Mouse (Mus musculus) heart, postnatal 14 days (tissue): Measurements from ENCODE around the gene Zbtb14. TPM values are rescaled to one million over a fixed set of nuclear protein-coding genes. Genes with fewer than 3 reads are reported as not detected.

Experiments
- DNase-seq, 2 experiments: peaks; one replicate each; pipeline ENCODE4 v3.0.0; 2021 to 2022
- intact Hi-C: fragments of 180-260 bp; cut with DNase I; formaldehyde crosslinking; loops from one replicate; pipeline ENCODE4 v1.15.1; 2025
- total RNA-seq, 2 experiments: library from RNA; stranded (reverse); gene quantifications; 2 replicates each; pipeline ENCODE4 v1.2.3; 2021

Gene Zbtb14
- total RNA-seq, 2 experiments from 2014 or later: 10.3 to 11.0 TPM

GRCm38 (mm10) chr17:69438990-69439491 is 56.2 kb downstream of the Zbtb14 start, which contains the start of gene Akain1:
TSS of gene Akain1 (plus strand) at chr17:69439326.
- intact Hi-C loops: loop anchor here (2.0 kb wide), 1 partner anchor 56 kb away; the partner anchor contains the start of gene Zbtb14
- DNase-seq: peak; percentile 86 to 89

- intact Hi-C loops: loop anchor here (2.0 kb wide), 1 partner anchor 57 kb away; the partner anchor contains the start of gene Zbtb14
- DNase-seq: peak in 1 of 2 experiments; percentile 9
Measured at GRCm38 (mm10) chr17:69439571-69440480, 57.0 kb downstream of the Zbtb14 start.

Other genes starting within 250 kb of the Zbtb14 start
- gene Akain1, start 56.3 kb downstream of the Zbtb14 start, total RNA-seq: not detected